Mouse (Mus musculus) bone marrow, adult 2 months (tissue): ENCODE data around the gene Ntng1. TPM values are rescaled to one million over a fixed set of nuclear protein-coding genes. Genes with fewer than 3 reads are reported as not detected.

ENCODE experiments used
- H3K27ac ChIP-seq: fragments of 200-500 bp; 2 replicates; pipeline ENCODE4 v1.5.1; 2012; ENCODE audit warnings: low read depth, mild to moderate bottlenecking, control low read depth, inconsistent platforms, low read length; ENCODE audit not compliant: control insufficient read depth, poor library complexity, insufficient read depth
- H3K4me1 ChIP-seq: fragments of 200-500 bp; 2 replicates; pipeline ENCODE4 v1.6.1; 2011; ENCODE audit warnings: low read length; ENCODE audit not compliant: control insufficient read depth, insufficient read depth
- H3K4me3 ChIP-seq: fragments of 200-500 bp; replicated peaks from 2 replicates; pipeline ENCODE3; 2011; ENCODE audit warnings: mild to moderate bottlenecking, low read depth, low read length, control low read depth; ENCODE audit not compliant: control insufficient read depth
- CTCF ChIP-seq: fragments of 200-500 bp; IDR thresholded peaks from 2 replicates; pipeline ENCODE4 v1.5.1; 2011; ENCODE audit warnings: low read length, control low read depth; ENCODE audit not compliant: control insufficient read depth, insufficient read depth
- POLR2A ChIP-seq: fragments of 200-500 bp; IDR thresholded peaks from 2 replicates; pipeline ENCODE4 v1.6.1; 2011; ENCODE audit warnings: low read depth, mild to moderate bottlenecking, control low read depth, low read length, borderline replicate concordance; ENCODE audit not compliant: control insufficient read depth
- WGBS: fragments of 180-500 bp; shearing (Covaris S2); methylation state at CpG from one replicate; pipeline ENCODE4 v1.1.7; 2018; 5-methylcytosine and 5-hydroxymethylcytosine counted together
- polyA plus RNA-seq: library from polyadenylated mRNA; stranded (reverse); fragments of >200 nt; gene quantifications from 2 replicates; pipeline ENCODE4 v1.2.4, GENCODE M21; 2011; ENCODE audit warnings: low replicate concordance; ENCODE audit not compliant: missing spikeins, insufficient read depth, insufficient read length

The Ntng1 gene
- polyA plus RNA-seq, 1 experiment: not detected

DNA sequence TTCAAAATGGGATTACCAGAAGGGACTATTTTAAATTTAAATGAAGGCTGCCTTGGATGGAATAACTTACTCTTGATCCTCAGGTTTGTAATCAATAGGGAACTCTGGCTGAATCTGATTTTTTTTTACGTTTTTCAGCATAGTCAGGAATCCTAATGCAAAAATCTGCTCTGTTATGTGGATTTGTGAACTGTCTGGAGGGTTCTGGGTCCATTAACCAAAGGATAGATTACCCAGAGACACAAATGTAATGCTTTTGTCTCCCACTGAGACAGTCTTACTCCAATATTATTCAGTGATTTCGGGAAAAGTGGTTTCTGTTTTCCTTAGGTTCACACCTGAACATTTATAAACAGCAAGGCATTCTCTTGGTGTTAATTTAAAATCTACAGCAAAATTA lies 58.5 kb downstream of the Ntng1 start:
- no peak for TF ChIP-seq POLR2A
- TF ChIP-seq CTCF: no peak
- WGBS: 59% methylated on average over 2 of the region's 2 CpGs
- H3K27ac ChIP-seq: no peak overlapping the region
- H3K4me1 ChIP-seq: no peaks in the 10 kb centered on the region
- no peak overlapping the region for H3K4me3 ChIP-seq

DNA sequence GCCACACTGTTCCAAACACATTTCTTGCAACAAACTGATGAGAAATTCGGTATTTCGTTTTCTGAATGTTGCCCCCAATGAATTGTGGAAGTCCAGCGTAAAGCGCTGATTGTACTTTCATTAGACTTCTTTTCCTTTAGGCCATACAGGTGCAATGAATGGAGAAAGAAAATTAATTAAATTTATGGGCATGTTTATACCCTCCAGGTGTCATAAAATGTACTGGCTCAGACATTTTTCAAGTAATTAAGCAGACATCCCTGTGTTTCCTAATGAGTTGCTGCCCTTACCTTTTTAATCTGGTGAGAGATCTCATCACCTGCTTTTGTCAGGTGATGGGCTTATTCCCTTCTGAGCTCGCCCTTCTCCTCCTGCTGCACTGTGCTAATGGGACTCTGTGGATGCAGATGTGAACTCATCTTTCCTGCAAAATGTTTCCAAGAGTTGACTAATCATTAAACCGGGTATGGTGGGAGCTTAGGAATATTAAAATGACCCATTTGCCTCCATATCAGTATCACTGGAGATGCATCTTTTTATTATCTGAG lies 79.0 kb downstream of the Ntng1 start:
- H3K4me1 ChIP-seq: no peaks in the 10 kb centered on the region
- TF ChIP-seq POLR2A: no peak
- no peak for TF ChIP-seq CTCF
- H3K4me3 ChIP-seq: no peak overlapping the region
- H3K27ac ChIP-seq: no peak overlapping the region
- 78% methylated on average over 6 of the region's 6 CpGs for WGBS

DNA sequence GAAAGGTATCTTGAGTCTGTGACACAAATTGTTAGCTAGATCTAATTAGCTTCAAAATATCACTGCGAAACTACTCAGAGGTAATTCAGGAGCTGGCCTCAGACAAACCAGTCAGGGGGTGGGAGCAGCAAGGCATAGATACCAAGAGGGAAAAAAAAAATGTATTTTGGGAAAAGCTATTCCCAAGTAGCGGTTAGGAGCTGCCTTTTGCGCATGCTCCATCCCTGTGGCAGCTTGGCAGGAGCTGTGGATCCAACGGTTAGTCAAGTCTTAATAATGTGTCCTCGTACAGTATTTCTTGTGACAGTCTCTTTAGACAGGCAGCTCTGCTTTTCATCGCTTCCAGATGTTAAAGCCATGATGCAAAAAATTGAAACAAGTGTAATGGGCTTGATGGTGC lies 87.9 kb downstream of the Ntng1 start:
- TF ChIP-seq CTCF: no peak
- TF ChIP-seq POLR2A: no peak
- 86% methylated on average over 6 of the region's 6 CpGs for WGBS
- Histone ChIP-seq H3K4me1 (no peaks in the 10 kb centered on the region), H3K27ac (no peak overlapping the region), H3K4me3 (no peak overlapping the region)

DNA sequence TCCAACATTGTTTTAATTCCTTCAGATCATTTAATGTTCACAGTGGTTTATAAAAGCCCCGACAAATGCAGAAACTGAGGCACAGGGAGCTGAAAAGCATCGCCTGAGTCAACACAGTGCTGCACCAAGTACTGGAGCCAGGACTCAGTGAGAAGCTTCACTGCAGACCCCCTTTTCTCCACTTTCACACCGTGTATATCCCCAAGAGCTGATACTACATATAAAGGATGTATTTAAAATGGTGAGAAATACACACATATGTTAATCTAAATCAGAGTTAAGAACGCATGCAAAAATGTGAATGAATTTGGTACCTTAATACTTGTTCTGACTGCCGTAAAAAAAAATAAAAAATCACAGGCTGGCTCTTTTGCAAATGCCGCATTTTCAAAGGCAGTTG lies 88.4 kb downstream of the Ntng1 start:
- no peak overlapping the region for H3K27ac ChIP-seq
- no peak overlapping the region for H3K4me3 ChIP-seq
- WGBS: 87% methylated on average over 6 of the region's 6 CpGs
- no peaks in the 10 kb centered on the region for H3K4me1 ChIP-seq
- TF ChIP-seq POLR2A: no peak

DNA sequence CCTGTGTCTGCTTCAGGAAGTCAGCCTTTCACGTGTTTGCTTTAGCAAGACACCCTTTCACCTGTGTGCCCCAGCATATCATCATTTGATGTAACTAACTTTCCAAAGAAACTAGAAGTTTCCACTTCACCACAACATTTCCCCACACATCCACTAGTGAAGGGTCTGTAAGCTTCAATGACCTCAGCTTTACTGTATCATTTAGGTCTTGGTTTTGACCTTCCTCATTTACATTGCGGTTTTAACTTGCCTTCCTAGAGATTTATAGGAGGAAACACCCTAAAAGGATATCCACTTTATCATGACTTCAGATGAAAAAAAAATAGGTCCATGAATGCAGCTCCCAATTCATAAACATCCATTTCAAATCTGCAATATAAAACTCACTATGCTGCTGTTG lies 89.7 kb downstream of the Ntng1 start:
- no peak for TF ChIP-seq POLR2A
- no peak for TF ChIP-seq CTCF

DNA sequence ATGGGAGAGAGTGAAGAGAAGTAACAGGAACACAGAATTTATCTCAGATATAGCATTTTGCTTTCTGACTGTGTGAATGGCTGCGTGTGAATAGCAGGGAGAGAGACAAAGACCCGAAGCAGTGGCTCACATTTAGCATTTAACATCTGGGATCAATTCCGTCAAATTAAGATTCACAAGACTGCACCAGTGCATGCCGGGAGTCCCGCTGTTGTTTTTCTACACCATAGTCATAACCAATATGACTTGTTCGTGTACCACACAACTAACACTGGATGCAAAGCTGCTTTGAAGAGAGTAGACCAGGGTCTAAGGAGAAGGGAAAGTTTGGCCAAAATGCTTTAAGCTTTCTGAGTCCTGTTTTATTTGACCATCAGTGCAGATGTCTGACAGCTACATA lies 95.7 kb downstream of the Ntng1 start:
- WGBS: 74% methylated on average over 6 of the region's 6 CpGs
- H3K4me3 ChIP-seq: no peak overlapping the region
- no peak overlapping the region for H3K27ac ChIP-seq
- TF ChIP-seq POLR2A: no peak
- TF ChIP-seq CTCF: no peak
- H3K4me1 ChIP-seq: no peaks in the 10 kb centered on the region

More for the DNA sequence above, 89.7 kb downstream of the Ntng1 start:
- Histone ChIP-seq H3K27ac (no peak overlapping the region), H3K4me1 (no peaks in the 10 kb centered on the region), H3K4me3 (no peak overlapping the region)
- 66% methylated on average over 2 of the region's 2 CpGs for WGBS

DNA sequence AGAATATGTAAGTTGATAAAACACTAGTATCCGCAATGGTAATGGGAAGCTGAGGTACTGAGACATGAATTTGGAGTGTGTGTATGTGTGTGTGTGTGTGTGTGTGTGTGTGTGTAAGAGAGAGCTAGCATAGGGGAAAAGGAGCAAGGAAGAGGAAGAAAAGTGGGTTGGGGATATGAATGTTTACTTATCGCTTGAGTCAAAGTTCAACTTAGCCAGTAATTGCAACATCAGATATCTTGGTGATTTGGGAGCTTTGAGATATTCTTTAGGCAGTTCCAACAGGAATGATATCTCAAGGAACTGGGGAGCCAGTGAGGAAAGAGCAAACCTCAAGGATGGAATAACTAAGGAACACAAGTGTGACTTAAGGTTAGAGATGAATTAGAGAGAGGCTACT lies 97.1 kb downstream of the Ntng1 start:
- Histone ChIP-seq H3K4me1 (no peaks in the 10 kb centered on the region), H3K4me3 (no peak overlapping the region), H3K27ac (no peak overlapping the region)
- TF ChIP-seq CTCF: no peak
- no peak for TF ChIP-seq POLR2A
- 81% methylated on average over 2 of the region's 2 CpGs for WGBS

DNA sequence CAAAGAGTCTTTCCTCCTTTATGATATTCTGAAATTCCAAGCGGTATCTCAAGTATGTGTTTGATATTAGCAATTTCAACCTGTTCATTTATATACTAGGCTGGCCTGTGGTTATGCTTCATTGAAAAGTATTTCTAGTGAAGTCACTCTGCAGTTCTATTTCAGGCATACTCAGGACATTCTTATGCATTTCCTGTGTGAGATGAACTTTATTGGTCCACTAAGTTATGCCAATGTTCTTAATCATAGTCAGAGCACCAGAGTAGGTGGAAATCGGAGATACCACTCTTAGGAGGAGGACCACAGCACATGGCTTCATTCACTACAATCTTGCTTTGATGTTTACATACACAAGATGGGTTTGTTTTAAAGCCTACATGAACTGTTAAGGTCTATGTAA lies 99.6 kb downstream of the Ntng1 start:
- Histone ChIP-seq H3K27ac (no peak overlapping the region), H3K4me1 (no peaks in the 10 kb centered on the region), H3K4me3 (no peak overlapping the region)
- no peak for TF ChIP-seq CTCF
- no peak for TF ChIP-seq POLR2A
- 72% methylated on average over 2 of the region's 2 CpGs for WGBS

DNA sequence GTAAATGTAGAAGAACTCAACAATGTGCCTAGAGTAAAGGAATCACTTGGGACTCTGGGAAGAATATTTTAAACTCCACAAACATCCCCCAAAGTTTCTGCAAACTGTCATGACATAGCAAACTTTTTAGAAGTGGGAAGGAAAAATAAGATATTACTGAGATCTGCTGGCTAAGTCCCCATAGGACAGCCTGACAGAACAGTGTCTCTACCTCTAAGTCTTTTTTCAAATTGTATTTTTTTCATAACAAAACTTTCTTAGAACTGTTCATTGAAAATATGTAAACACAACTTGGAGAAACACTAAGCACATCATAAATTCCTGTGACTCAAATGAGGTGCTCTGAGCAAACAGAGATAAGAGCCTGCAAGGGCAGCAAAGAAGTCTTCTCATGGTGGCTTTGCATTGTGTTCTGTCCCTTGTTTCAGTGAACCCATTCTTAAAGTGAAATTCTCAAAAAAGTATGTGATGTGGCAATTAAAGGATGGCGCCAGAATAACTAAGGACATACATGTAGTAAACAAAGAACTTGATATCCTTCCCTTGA lies 100.1 kb downstream of the Ntng1 start:
- Histone ChIP-seq H3K4me1 (no peaks in the 10 kb centered on the region), H3K4me3 (no peak overlapping the region), H3K27ac (no peak overlapping the region)
- no peak for TF ChIP-seq POLR2A
- TF ChIP-seq CTCF: no peak
- 70% methylated on average over 1 of the region's 1 CpGs for WGBS
